Mouse (Mus musculus): Measurements from ENCODE around the gene Sema4d. TPM values are rescaled to one million over a fixed set of nuclear protein-coding genes. Genes with fewer than 3 reads are reported as not detected.

The Sema4d gene
- polyA plus RNA-seq, 1 experiment from 2014 or later = 4.1 TPM

GRCm38 (mm10) chr13:51719256-51719655, 74.3 kb downstream of the Sema4d start:
- Histone ChIP-seq H3K9me3 (replicated peaks; ENCODE audit: control insufficient read depth, low read length) (no peaks in the 10 kb centered on the region), H3K4me3 (ENCODE audit: low read depth, low read length) (no peak overlapping the region), H3K36me3 (ENCODE audit: control insufficient read depth, insufficient read depth) (no peaks in the 10 kb centered on the region), H3K4me2 (ENCODE audit: low read depth, low read length) (no peak overlapping the region), H3K27ac (ENCODE audit: low read length) (no peak overlapping the region), H3K4me1 (ENCODE audit: control insufficient read depth, low read depth, low read length) (no peaks in the 10 kb centered on the region), H3K27me3 (ENCODE audit: control insufficient read depth, insufficient read depth, low read depth, low read length) (no peaks in the 10 kb centered on the region), H3K9ac (ENCODE audit: low read depth, low read length) (no peak overlapping the region)
- no peak for ATAC-seq (ENCODE audit: low read depth)
- WGBS (ENCODE audit: insufficient replicate concordance) = 69% methylated on average over 3 of the region's 3 CpGs

- WGBS (ENCODE audit: insufficient replicate concordance) = 46% methylated on average over 8 of the region's 8 CpGs
- Histone ChIP-seq H3K9me3 (replicated peaks; ENCODE audit: control insufficient read depth, low read length) (no peaks in the 10 kb centered on the region), H3K4me1 (ENCODE audit: control insufficient read depth, low read depth, low read length) (no peaks in the 10 kb centered on the region), H3K9ac (ENCODE audit: low read depth, low read length) (no peak overlapping the region), H3K4me3 (ENCODE audit: low read depth, low read length) (no peak overlapping the region), H3K4me2 (ENCODE audit: low read depth, low read length) (no peak overlapping the region), H3K36me3 (ENCODE audit: control insufficient read depth, insufficient read depth) (no peaks in the 10 kb centered on the region), H3K27me3 (ENCODE audit: control insufficient read depth, insufficient read depth, low read depth, low read length) (no peaks in the 10 kb centered on the region), H3K27ac (ENCODE audit: low read length) (no peak overlapping the region)
- ATAC-seq (ENCODE audit: low read depth) = peak; percentile 59
Observed at GRCm38 (mm10) chr13:51716350-51717263, 76.9 kb downstream of the Sema4d start.

GRCm38 (mm10) chr13:51712022-51712421, 81.5 kb downstream of the Sema4d start:
- Histone ChIP-seq H3K36me3 (ENCODE audit: control insufficient read depth, insufficient read depth) (no peaks in the 10 kb centered on the region), H3K9ac (ENCODE audit: low read depth, low read length) (no peak overlapping the region), H3K9me3 (replicated peaks; ENCODE audit: control insufficient read depth, low read length) (no peaks in the 10 kb centered on the region), H3K27ac (ENCODE audit: low read length) (no peak overlapping the region), H3K4me1 (ENCODE audit: control insufficient read depth, low read depth, low read length) (no peaks in the 10 kb centered on the region), H3K4me3 (ENCODE audit: low read depth, low read length) (no peak overlapping the region), H3K4me2 (ENCODE audit: low read depth, low read length) (no peak overlapping the region), H3K27me3 (ENCODE audit: control insufficient read depth, insufficient read depth, low read depth, low read length) (no peaks in the 10 kb centered on the region)
- ATAC-seq (ENCODE audit: low read depth) = no peak
- WGBS (ENCODE audit: insufficient replicate concordance) = 80% methylated on average over 8 of the region's 8 CpGs

GRCm38 (mm10) chr13:51710738-51711137, 82.8 kb downstream of the Sema4d start:
- peaks cover 7% of the 10 kb centered on the region for H3K4me1 ChIP-seq (ENCODE audit: control insufficient read depth, low read depth, low read length)
- H3K9me3 ChIP-seq (replicated peaks; ENCODE audit: control insufficient read depth, low read length) = no peaks in the 10 kb centered on the region
- no peak overlapping the region for H3K4me3 ChIP-seq (ENCODE audit: low read depth, low read length)
- ATAC-seq (ENCODE audit: low read depth) = 0 out of 2 replicates have a peak, but pooled peaks have one; percentile 35
- no peak overlapping the region for H3K9ac ChIP-seq (ENCODE audit: low read depth, low read length)
- 53% methylated on average over 7 of the region's 7 CpGs for WGBS (ENCODE audit: insufficient replicate concordance)
- H3K27me3 ChIP-seq (ENCODE audit: control insufficient read depth, insufficient read depth, low read depth, low read length) = no peaks in the 10 kb centered on the region
- no peak overlapping the region for H3K4me2 ChIP-seq (ENCODE audit: low read depth, low read length)
- H3K27ac ChIP-seq (ENCODE audit: low read length) = no peak overlapping the region
- H3K36me3 ChIP-seq (ENCODE audit: control insufficient read depth, insufficient read depth) = no peaks in the 10 kb centered on the region

GRCm38 (mm10) chr13:51705882-51706854, 87.4 kb downstream of the Sema4d start:
- Histone ChIP-seq H3K4me1 (ENCODE audit: control insufficient read depth, low read depth, low read length) (peaks cover 7% of the 10 kb centered on the region), H3K9me3 (replicated peaks; ENCODE audit: control insufficient read depth, low read length) (no peaks in the 10 kb centered on the region), H3K36me3 (ENCODE audit: control insufficient read depth, insufficient read depth) (no peaks in the 10 kb centered on the region), H3K27ac (ENCODE audit: low read length) (no peak overlapping the region), H3K27me3 (ENCODE audit: control insufficient read depth, insufficient read depth, low read depth, low read length) (no peaks in the 10 kb centered on the region), H3K4me2 (ENCODE audit: low read depth, low read length) (no peak overlapping the region), H3K9ac (ENCODE audit: low read depth, low read length) (no peak overlapping the region), H3K4me3 (ENCODE audit: low read depth, low read length) (no peak overlapping the region)
- WGBS (ENCODE audit: insufficient replicate concordance) = 70% methylated on average over 22 of the region's 22 CpGs
- peak; percentile 37; the same call in 1 of the 2 replicates for ATAC-seq (ENCODE audit: low read depth)

- 64% methylated on average over 5 of the region's 5 CpGs for WGBS (ENCODE audit: insufficient replicate concordance)
- H3K9ac ChIP-seq (ENCODE audit: low read depth, low read length) = no peak overlapping the region
- no peak overlapping the region for H3K4me2 ChIP-seq (ENCODE audit: low read depth, low read length)
- H3K36me3 ChIP-seq (ENCODE audit: control insufficient read depth, insufficient read depth) = no peaks in the 10 kb centered on the region
- H3K4me1 ChIP-seq (ENCODE audit: control insufficient read depth, low read depth, low read length) = peaks cover 7% of the 10 kb centered on the region
- no peaks in the 10 kb centered on the region for H3K27me3 ChIP-seq (ENCODE audit: control insufficient read depth, insufficient read depth, low read depth, low read length)
- no peak for ATAC-seq (ENCODE audit: low read depth)
- H3K4me3 ChIP-seq (ENCODE audit: low read depth, low read length) = no peak overlapping the region
- no peak overlapping the region for H3K27ac ChIP-seq (ENCODE audit: low read length)
- H3K9me3 ChIP-seq (replicated peaks; ENCODE audit: control insufficient read depth, low read length) = no peaks in the 10 kb centered on the region
Observed at GRCm38 (mm10) chr13:51703893-51704292, 89.7 kb downstream of the Sema4d start.

- Histone ChIP-seq H3K4me3 (ENCODE audit: low read depth, low read length) (no peak overlapping the region), H3K36me3 (ENCODE audit: control insufficient read depth, insufficient read depth) (no peaks in the 10 kb centered on the region), H3K4me2 (ENCODE audit: low read depth, low read length) (no peak overlapping the region), H3K4me1 (ENCODE audit: control insufficient read depth, low read depth, low read length) (peaks cover 18% of the 10 kb centered on the region), H3K9me3 (replicated peaks; ENCODE audit: control insufficient read depth, low read length) (no peaks in the 10 kb centered on the region), H3K27me3 (ENCODE audit: control insufficient read depth, insufficient read depth, low read depth, low read length) (no peaks in the 10 kb centered on the region), H3K9ac (ENCODE audit: low read depth, low read length) (no peak overlapping the region), H3K27ac (ENCODE audit: low read length) (no peak overlapping the region)
- WGBS (ENCODE audit: insufficient replicate concordance) = 47% methylated on average over 3 of the region's 3 CpGs
- peak; percentile 50 for ATAC-seq (ENCODE audit: low read depth)
Observed at GRCm38 (mm10) chr13:51698318-51698717, 95.2 kb downstream of the Sema4d start.

- H3K27ac ChIP-seq (ENCODE audit: low read length) = no peak overlapping the region
- WGBS (ENCODE audit: insufficient replicate concordance) = 43% methylated on average over 4 of the region's 4 CpGs
- no peak overlapping the region for H3K4me2 ChIP-seq (ENCODE audit: low read depth, low read length)
- H3K4me1 ChIP-seq (ENCODE audit: control insufficient read depth, low read depth, low read length) = peaks cover 18% of the 10 kb centered on the region
- ATAC-seq (ENCODE audit: low read depth) = peak; percentile 54; the same call in 1 of the 2 replicates
- H3K4me3 ChIP-seq (ENCODE audit: low read depth, low read length) = no peak overlapping the region
- H3K9ac ChIP-seq (ENCODE audit: low read depth, low read length) = no peak overlapping the region
- no peaks in the 10 kb centered on the region for H3K36me3 ChIP-seq (ENCODE audit: control insufficient read depth, insufficient read depth)
- no peaks in the 10 kb centered on the region for H3K9me3 ChIP-seq (replicated peaks; ENCODE audit: control insufficient read depth, low read length)
- no peaks in the 10 kb centered on the region for H3K27me3 ChIP-seq (ENCODE audit: control insufficient read depth, insufficient read depth, low read depth, low read length)
Observed at GRCm38 (mm10) chr13:51697897-51698296, 95.7 kb downstream of the Sema4d start.

Data from liver, embryonic 16.5 days (tissue).